Mouse (Mus musculus) layer of hippocampus, adult 2 months (tissue): ENCODE results near the gene Denr. TPM values are rescaled to one million over a fixed set of nuclear protein-coding genes. Genes with fewer than 3 reads are reported as not detected.

Source experiments
- DNase-seq, 2 experiments: peaks; one replicate each; pipeline ENCODE4 v3.0.0; 2022; ENCODE audit warnings: low spot score in 2 of 2
- H3K27ac ChIP-seq: fragments of 200-600 bp; 2 replicates; pipeline ENCODE4 v1.8.1; 2022
- H3K4me3 ChIP-seq: fragments of 200-600 bp; 2 replicates; pipeline ENCODE4 v1.8.1; 2022; ENCODE audit warnings: mild to moderate bottlenecking
- CTCF ChIP-seq: fragments of 200-600 bp; conservative IDR thresholded peaks from 2 replicates; pipeline ENCODE4 v1.8.1; 2022; ENCODE audit warnings: antibody characterized with exemption, mild to moderate bottlenecking, moderate library complexity
- long read RNA-seq, 2 experiments: library from polyadenylated mRNA; stranded (forward); transcript quantifications; one replicate each; pipeline ENCODE4 v2.0.0; 2021; ENCODE audit warnings: borderline mapping rate in 2 of 2
- total RNA-seq, 2 experiments: library from RNA; stranded (reverse); gene quantifications; 2 replicates each; pipeline ENCODE4 v1.2.3; 2021

Denr gene
- 10 to 100 TPM; 64.7 to 66.7 TPM for total RNA-seq
- long read RNA-seq, experiment 1, transcript Denr-201 (8 exons, 2,339 nt) = major isoform, 24 of 30 reads
- long read RNA-seq, experiment 1, partial matches to known transcripts = 5 of 30 reads
- long read RNA-seq, experiment 1, other reads (novel, unspliced or antisense) = 1 of 30 reads
- long read RNA-seq, experiment 2, transcript Denr-201 (8 exons, 2,339 nt) = major isoform, 28 of 36 reads
- long read RNA-seq, experiment 2, partial matches to known transcripts = 2 of 36 reads
- long read RNA-seq, experiment 2, other reads (novel, unspliced or antisense) = 4 of 36 reads

DNA sequence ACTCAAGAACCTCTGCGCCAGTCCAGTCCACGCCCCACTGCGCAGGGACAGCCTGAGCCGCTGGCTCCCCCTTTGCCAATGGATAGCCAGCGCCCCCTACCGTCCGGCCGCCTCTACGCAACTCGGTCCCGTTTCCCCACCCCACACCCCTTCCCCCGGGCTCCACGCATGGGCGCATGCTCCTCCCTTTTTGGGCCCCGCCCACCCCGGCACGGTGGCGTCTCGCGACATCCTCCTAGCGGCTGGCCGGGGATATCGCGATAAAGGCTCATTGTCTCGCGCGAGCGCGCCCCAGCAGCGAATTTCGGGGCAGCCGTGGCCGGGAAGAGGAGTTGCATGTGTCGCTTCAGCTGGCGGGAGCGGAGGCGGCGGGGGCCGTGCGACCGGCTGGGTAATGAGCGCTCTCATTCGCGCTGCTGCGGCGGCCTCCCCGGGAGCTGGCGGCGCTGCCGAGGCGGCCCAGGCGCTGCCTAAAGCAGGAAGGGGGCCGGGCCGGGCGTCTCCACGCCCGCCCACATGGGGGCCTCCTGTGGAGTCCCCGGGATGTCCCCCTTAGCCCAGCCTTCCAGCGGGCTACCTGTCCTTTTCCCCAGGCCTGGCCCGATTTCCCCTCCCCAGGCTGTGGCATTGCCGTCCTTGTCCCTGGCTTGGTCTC is at the start of gene Denr:
TSS of gene Denr (plus strand) at position 200 of the 655 bp plus-strand sequence.
- peak within 1 kb of the TSS; percentile 87 for H3K4me3 ChIP-seq
- TF ChIP-seq CTCF = peak; percentile 96
- peak; percentile 98 to 100 for DNase-seq
- H3K27ac ChIP-seq = peak within 1 kb of the TSS; percentile 94

DNA sequence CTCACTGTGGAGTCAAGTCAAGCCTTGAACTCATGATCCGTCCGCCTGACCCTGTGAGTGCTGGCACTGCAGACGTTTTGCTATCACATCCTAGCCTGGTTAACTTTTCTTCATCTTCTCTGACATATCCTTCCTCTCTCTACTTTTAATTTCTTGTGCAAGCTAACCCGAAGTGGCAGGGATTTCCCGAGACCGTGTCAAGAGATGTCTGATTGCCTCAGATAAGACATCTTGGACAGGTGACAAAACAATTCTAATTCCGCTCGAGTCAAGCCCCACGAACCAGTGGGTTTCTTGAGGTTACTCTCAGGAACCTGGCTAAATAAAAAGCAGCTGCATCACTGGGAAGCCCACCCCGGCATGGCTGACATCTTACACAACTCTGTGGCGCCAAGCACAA is 48.2 kb upstream of the Denr start:
- H3K27ac ChIP-seq = no peak overlapping the region
- DNase-seq = no peak
- H3K4me3 ChIP-seq = no peak overlapping the region
- no peak for TF ChIP-seq CTCF

DNA sequence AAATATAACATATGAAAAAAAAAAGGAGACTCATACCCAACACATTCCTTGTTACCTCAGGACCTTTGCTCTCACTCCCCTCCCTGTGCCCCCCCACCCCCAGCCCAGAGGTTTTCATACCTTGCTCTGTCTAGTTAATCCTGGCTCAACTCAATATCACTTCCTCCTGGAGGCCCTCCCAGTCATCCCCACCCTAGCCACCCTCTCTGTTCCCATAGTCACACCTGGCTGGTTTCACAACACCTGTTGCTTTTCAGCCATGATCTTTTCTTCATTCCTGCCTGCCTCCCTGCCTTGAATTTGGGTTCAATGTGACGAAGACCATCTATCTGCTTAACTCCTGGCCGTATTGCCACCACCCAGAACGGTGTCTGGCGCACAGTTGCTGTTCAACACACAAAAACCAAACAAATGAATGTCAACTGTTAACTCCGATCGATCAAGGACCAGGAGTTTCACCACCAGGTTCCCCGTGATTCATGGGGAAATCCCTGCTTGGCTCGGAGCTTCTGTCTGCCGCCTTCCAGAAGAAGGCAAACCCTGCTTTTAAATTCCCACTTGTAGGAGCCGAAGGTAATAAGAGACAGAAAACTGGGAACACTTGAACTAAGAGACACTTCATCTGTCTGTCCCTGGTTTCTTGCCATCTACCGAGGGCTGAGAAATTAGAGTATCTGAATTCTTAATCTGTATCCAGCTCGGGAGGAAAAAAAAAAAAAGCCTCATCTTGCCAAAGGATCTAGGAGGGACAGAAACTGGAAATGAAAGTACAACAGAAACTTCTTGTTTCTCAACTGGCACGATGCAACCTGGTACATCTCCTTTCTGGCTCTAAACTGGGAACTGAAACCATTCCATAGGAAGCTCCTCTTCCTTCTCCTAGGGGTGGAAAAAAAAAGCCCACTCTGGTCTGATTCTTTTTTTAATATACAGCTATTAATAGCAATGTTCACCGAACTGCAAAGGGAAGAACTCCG is 44.3 kb upstream of the Denr start:
- no peak for TF ChIP-seq CTCF
- DNase-seq = peak in 1 of 2 experiments; percentile 6
- H3K4me3 ChIP-seq = peak overlapping the region; percentile 13; the same call in 1 of the 2 replicates
- H3K27ac ChIP-seq = peak overlapping the region; percentile 48

DNA sequence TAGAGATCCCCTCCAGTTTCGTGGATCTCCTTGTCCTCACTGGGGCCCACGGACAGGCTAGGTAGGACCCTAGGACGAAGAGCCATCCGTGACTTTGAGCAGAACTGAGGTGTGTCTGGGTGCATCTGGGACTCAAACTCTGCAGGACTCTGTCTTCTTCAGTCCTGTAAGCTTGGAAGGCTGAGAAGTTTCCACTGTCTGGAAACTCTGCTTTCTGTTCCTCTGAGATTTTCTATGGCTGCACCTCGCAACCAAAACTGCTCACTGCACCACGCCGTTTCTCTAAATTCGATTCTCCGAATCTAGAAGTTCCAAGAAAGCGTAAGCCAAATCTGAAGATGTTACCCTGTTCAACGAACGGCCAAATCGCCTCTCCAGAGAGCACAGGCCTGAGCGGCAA is 43.0 kb upstream of the Denr start:
- Histone ChIP-seq H3K4me3 (no peak overlapping the region), H3K27ac (peak overlapping the region; percentile 64)
- no peak for DNase-seq
- no peak for TF ChIP-seq CTCF

DNA sequence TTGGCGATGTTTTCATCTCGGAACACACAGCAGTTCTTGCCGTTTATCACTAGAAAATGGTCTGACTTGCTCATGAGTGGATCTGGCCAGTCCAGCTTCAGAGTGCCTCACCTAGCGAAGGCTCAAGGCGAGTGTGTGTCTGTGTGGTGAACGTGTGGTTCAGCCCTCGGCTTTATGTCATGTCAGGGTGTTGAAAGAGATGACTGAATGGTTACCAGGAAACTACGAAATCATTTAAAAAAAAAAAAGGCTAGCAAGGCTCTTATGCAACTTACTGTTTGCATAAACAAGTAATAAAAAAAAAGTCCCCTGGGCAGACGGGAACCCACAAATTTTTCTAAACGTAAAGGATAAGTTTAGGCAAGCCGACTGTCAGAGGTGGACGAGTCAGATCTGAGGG is 41.6 kb upstream of the Denr start, which contains the start of gene Hcar2:
TSS of gene Hcar2 (minus strand) at position 135 of the 400 bp plus-strand sequence.
- no peak for TF ChIP-seq CTCF
- H3K27ac ChIP-seq = no peak within 1 kb of the TSS
- DNase-seq = no peak
- H3K4me3 ChIP-seq = no peak within 1 kb of the TSS

DNA sequence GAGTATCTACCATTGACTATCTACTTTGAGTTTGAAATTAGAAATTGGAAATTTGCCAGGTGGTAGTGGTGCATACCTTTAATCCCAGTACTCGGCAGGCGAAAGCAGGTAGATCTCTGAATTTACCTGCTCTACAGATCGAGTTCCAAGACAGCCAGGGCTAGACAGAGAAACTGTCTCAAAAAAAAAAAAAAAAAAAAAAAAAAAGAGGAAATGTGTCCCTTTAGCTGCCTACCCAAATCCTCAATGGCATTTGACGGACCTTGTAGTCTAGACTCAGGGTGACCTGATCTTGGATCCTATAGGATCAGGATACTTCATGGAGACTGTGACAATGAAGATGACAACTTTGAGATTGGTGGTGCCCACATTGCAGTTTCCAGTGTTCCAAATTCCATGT is 40.5 kb upstream of the Denr start:
- Histone ChIP-seq H3K4me3 (no peak overlapping the region), H3K27ac (no peak overlapping the region)
- no peak for DNase-seq
- TF ChIP-seq CTCF = no peak

DNA sequence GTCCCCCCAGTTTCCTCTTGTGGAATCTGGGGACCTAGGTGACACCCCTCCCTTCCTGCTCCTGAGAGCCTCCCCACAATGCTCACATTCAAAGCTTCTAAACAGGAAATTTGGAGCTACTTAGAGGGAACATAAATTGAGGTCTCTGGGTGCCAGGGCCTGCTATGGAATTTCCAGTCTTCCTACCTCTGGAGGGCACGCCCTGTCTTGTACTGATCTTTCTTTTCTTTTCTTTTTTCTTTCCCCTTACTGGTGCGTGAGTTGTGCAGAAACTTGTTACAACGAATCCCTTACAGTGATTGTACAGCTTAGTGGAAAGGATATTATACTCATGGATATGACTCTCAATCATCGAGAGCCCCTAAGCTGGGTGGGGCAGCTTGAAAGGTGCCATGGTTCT is 37.4 kb upstream of the Denr start:
- Histone ChIP-seq H3K27ac (no peak overlapping the region), H3K4me3 (no peak overlapping the region)
- no peak for DNase-seq
- TF ChIP-seq CTCF = no peak

DNA sequence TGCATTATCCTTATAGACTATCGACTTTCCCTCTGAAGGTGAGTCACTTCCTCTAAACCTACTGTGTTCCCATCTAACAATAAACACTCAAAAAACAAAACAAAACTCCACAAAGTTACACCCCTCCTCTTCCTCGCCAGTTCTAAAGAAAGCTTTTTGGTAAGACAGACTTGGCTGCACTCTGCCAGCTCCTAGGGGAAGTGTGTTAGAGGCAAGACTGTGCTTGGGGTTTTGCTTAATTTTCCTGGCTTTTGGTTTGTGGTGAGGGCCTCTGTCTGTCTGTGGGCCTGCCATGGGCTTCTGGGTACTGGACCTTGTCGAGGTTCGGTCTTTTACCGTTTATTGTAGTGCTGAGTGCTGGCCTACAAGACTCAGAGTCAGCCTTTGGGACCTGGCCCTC is 32.8 kb upstream of the Denr start:
- no peak for DNase-seq
- Histone ChIP-seq H3K27ac (no peak overlapping the region), H3K4me3 (no peak overlapping the region)
- no peak for TF ChIP-seq CTCF

DNA sequence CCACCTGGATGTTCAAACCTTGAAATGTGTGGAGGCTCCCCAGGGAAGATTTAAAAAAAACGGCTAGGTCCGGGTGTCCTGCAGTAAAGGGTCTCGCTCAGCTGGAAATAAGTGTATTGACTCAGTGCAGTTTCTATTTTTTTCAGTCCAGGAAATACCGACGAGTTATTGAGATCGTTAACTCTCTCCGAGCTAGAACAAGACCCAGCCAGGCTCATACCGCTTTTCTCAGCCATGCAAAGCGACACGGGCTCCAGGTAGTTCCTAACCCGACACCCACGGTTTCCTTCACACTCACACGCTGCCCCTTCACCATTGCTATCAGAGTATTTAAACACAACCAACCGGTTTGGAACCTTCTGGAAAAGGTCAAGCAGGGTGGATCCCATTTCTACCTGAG is 28.9 kb upstream of the Denr start:
- no peak for TF ChIP-seq CTCF
- no peak for DNase-seq
- Histone ChIP-seq H3K27ac (no peak overlapping the region), H3K4me3 (peak overlapping the region; percentile 9; the same call in 1 of the 2 replicates)

DNA sequence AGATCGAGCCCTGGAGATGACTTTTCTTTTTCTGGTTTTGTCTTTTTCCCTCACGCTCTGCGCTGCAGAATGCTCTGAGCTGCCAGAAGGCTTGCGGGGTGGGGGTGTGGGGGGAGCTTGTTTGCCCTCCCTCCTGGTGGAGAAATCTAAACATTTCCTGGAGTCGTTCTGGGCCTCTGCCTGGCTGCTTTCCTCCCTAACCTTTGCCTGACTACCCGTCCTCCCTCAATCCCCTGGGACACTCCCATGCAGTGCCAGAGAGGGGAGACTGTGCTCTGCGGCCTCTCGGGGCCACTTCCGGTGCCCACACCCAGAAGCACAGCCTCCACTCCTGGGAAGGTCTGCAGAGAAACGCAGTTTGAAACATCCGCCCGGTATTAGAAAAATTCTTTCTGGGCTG is 27.0 kb upstream of the Denr start, which contains the start of gene Hcar1:
TSS of gene Hcar1 (minus strand) at position 93 of the 400 bp plus-strand sequence.
- Histone ChIP-seq H3K27ac (peak within 1 kb of the TSS; percentile 39; the same call in 1 of the 2 replicates), H3K4me3 (peak within 1 kb of the TSS; percentile 15; the same call in 1 of the 2 replicates)
- no peak for DNase-seq
- 0 out of 2 replicates have a peak, but pooled peaks have one; percentile 11 for TF ChIP-seq CTCF

DNA sequence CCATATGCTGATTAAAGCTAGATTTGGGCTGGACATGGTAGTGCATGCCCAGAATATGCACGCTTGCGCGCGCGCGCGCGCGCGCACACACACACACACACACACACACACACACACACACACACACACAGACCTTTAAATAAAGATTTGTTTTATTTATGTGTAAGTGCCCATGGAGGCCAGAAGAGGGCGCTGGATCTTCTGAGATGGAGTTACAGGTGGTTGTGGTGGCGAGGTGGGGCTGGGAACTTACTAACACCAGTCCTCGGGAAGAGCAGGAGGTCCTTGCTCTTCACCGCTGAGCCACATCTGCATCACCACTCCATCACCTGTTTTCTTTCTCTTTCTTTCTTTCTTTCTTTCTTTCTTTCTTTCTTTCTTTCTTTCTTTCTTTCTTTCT is 26.2 kb upstream of the Denr start:
- DNase-seq = no peak
- no peak overlapping the region for H3K27ac ChIP-seq
- no peak overlapping the region for H3K4me3 ChIP-seq
- peak; percentile 38 for TF ChIP-seq CTCF

DNA sequence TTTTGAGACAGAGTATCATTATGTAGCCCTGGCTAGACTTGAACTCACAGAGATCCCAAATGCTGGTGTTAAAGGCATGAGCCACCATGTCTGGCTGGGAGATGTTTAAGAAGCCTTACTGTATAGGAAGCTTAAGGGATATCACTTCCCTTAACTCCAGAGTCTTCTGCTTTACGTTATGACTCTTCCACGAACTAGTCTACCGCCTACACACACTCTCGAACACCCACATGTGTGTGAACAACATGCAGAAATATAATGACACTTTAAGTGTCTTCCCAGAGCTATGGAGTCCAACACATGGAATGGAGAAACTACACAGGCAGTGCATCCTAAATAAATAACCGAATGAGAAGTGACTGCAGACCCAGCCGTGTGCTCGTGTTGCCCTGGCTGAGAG is 23.1 kb upstream of the Denr start:
- no peak overlapping the region for H3K4me3 ChIP-seq
- TF ChIP-seq CTCF = no peak
- H3K27ac ChIP-seq = no peak overlapping the region
- DNase-seq = no peak

DNA sequence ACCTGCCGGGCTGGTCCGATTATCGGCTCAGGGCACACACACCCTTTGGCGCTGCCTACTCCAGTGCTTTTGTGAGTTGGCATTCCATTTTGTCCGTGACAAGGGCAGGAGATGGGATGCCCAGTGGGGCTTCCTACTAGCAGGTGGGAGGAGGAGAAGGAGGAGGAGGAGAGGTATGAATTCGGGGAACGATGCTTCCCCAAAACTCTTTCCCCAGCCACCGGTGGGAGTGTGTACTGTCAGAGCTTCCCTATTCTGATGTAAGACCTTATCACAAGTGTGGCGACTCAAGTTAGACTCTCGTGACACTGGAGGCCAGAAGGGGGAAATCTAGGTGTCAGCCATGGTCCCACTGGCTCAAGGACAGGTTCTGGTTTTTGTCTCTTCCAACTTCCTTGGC is 22.6 kb upstream of the Denr start:
- DNase-seq = no peak
- no peak for TF ChIP-seq CTCF
- no peak overlapping the region for H3K27ac ChIP-seq

More for the DNA sequence above, 22.6 kb upstream of the Denr start:
- no peak overlapping the region for H3K4me3 ChIP-seq
